11 mouse cellular contexts compared by ENCODE assay signal in the genomic region with DNA sequence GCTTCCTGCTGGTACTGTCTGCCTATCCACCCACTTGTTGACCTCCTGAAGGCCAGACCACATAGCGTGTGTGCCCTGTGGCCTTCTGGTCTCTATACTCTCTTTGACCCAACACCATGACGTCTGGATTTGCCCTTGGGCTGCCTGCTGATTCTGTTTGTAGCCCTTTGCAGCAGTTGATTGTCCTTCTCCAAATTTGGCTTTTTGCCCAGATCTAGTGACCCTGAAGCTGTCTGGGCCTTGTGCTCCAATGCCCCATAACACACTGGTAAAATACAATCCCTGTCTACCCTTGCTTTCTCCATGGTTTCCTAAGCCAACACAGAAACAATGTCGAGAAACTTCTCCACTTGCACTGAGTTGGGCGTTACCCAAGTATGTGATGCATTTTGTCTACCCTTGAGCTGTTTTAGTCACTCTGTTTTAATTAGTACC.
DNase-seq lines count a peak whose midpoint lies in the region; ATAC-seq lines count a peak whose summit lies in the region.
"Had no signal": no experiment of that assay in that cellular context is flagged by ENCODE, and none has a peak within 500 bp of the region (broad histone marks: within the 10 kb centered on the region; RNA-seq: fewer than 3 reads in every experiment).

No protein-coding gene starts in this region.

- H3K9ac ChIP-seq in embryonic facial prominence, embryonic 13.5 days, result no peak overlapping the region
- H3K9ac ChIP-seq in neural tube, embryonic 13.5 days, result no peak overlapping the region
- H3K9ac ChIP-seq: heart, embryonic 12.5 days had no signal

- ATAC-seq in embryonic facial prominence, embryonic 13.5 days (ENCODE audit: insufficient number of reproducible peaks, insufficient read depth, low FRiP score, low TSS enrichment, low read depth), result 0 out of 2 replicates have a peak, but pooled peaks have one; percentile 37
- ATAC-seq in neural tube, embryonic 13.5 days (ENCODE audit: low read depth), result peak; percentile 88

- WGBS in embryonic facial prominence, embryonic 13.5 days, result 55% methylated on average over 4 of the region's 4 CpGs
- 57% methylated on average over 4 of the region's 4 CpGs for WGBS in embryonic facial prominence, embryonic 10.5 days
- 62% methylated on average over 4 of the region's 4 CpGs for WGBS in hindbrain, embryonic 10.5 days
- WGBS in neural tube, embryonic 13.5 days, result 49% methylated on average over 4 of the region's 4 CpGs

- no peaks in the 10 kb centered on the region for H3K27me3 ChIP-seq in embryonic facial prominence, embryonic 13.5 days
- no peaks in the 10 kb centered on the region for H3K27me3 ChIP-seq in embryonic facial prominence, embryonic 10.5 days (replicated peaks; ENCODE audit: low read depth, poor library complexity, severe bottlenecking)
- H3K27me3 ChIP-seq in hindbrain, embryonic 10.5 days (ENCODE audit: insufficient read depth, poor library complexity, severe bottlenecking), result no peaks in the 10 kb centered on the region
- no peaks in the 10 kb centered on the region for H3K27me3 ChIP-seq in neural tube, embryonic 13.5 days
- H3K27me3 ChIP-seq: heart, embryonic 12.5 days had no signal

- H3K27ac ChIP-seq in embryonic facial prominence, embryonic 13.5 days, result no peak overlapping the region
- H3K27ac ChIP-seq in embryonic facial prominence, embryonic 10.5 days (replicated peaks), result no peak overlapping the region
- no peak overlapping the region for H3K27ac ChIP-seq in hindbrain, embryonic 10.5 days
- H3K27ac ChIP-seq in neural tube, embryonic 13.5 days (replicated peaks), result no peak overlapping the region
- H3K27ac ChIP-seq: midbrain, embryonic 10.5 days had no signal

- intact Hi-C loops in left cerebral cortex, postnatal 10 days (cut with DNase I), result no loop called here

- H3K9me3 ChIP-seq in embryonic facial prominence, embryonic 13.5 days, result no peaks in the 10 kb centered on the region
- H3K9me3 ChIP-seq in embryonic facial prominence, embryonic 10.5 days, result no peaks in the 10 kb centered on the region
- H3K9me3 ChIP-seq in hindbrain, embryonic 10.5 days, result no peaks in the 10 kb centered on the region
- no peaks in the 10 kb centered on the region for H3K9me3 ChIP-seq in neural tube, embryonic 13.5 days
- H3K9me3 ChIP-seq: heart, embryonic 12.5 days; midbrain, embryonic 10.5 days had no signal

- H3K4me1 ChIP-seq in embryonic facial prominence, embryonic 13.5 days, result no peaks in the 10 kb centered on the region
- peaks cover 12% of the 10 kb centered on the region for H3K4me1 ChIP-seq in embryonic facial prominence, embryonic 10.5 days
- H3K4me1 ChIP-seq in hindbrain, embryonic 10.5 days (replicated peaks), result 0 out of 2 replicates have a peak, but pooled peaks cover 4% of the 10 kb centered on the region
- peaks cover 7% of the 10 kb centered on the region; the same call in 1 of the 2 replicates for H3K4me1 ChIP-seq in neural tube, embryonic 13.5 days (replicated peaks)
- H3K4me1 ChIP-seq: heart, embryonic 12.5 days; midbrain, embryonic 10.5 days had no signal

- no peak for DNase-seq in embryonic facial prominence, embryonic 10.5 days (ENCODE audit: low spot score)
- peak; percentile 55 for DNase-seq in ovary, postnatal 36 days (ENCODE audit: low spot score)
- DNase-seq in ovary, postnatal 10 days (ENCODE audit: low spot score), result no peak
- DNase-seq in hindbrain, embryonic 10.5 days (ENCODE audit: low spot score), result peak; percentile 43
- no peak for DNase-seq in thymus, adult 18-20 months
- DNase-seq in left cerebral cortex, postnatal 10 days (ENCODE audit: extremely low spot score in 1 of 2, low spot score in 2 of 2), result no peak

- no peak overlapping the region for H3K4me3 ChIP-seq in embryonic facial prominence, embryonic 13.5 days
- no peak overlapping the region for H3K4me3 ChIP-seq in embryonic facial prominence, embryonic 10.5 days
- H3K4me3 ChIP-seq in hindbrain, embryonic 10.5 days, result no peak overlapping the region
- no peak overlapping the region for H3K4me3 ChIP-seq in neural tube, embryonic 13.5 days
- H3K4me3 ChIP-seq: heart, embryonic 12.5 days; midbrain, embryonic 10.5 days had no signal

- H3K4me2 ChIP-seq in embryonic facial prominence, embryonic 13.5 days, result no peak overlapping the region
- H3K4me2 ChIP-seq in neural tube, embryonic 13.5 days, result no peak overlapping the region
- H3K4me2 ChIP-seq: heart, embryonic 12.5 days; liver, embryonic 11.5 days had no signal

- no peaks in the 10 kb centered on the region for H3K36me3 ChIP-seq in embryonic facial prominence, embryonic 13.5 days
- H3K36me3 ChIP-seq in embryonic facial prominence, embryonic 10.5 days (replicated peaks), result no peaks in the 10 kb centered on the region
- no peaks in the 10 kb centered on the region for H3K36me3 ChIP-seq in hindbrain, embryonic 10.5 days
- H3K36me3 ChIP-seq in neural tube, embryonic 13.5 days, result no peaks in the 10 kb centered on the region
- H3K36me3 ChIP-seq: heart, embryonic 12.5 days; midbrain, embryonic 10.5 days had no signal

Comparison
In these comparisons a context has a peak if more than half of its experiments do, and no peak if none do; other contexts are left out.
1. DNase-seq: peak in ovary, postnatal 36 days (single experiment) and hindbrain, embryonic 10.5 days (single experiment); none in embryonic facial prominence, embryonic 10.5 days (single experiment), ovary, postnatal 10 days (single experiment), thymus, adult 18-20 months (0 of 2) and left cerebral cortex, postnatal 10 days (0 of 2).